Mouse (Mus musculus) MEL (cell line): ENCODE data around the gene Chrm4. TPM values are rescaled to one million over a fixed set of nuclear protein-coding genes. Genes with fewer than 3 reads are reported as not detected.

Experiments used
- DNase-seq: peaks from one replicate; pipeline ENCODE4 v3.0.0; 2011; ENCODE audit warnings: low read depth, low spot score
- H3K27ac ChIP-seq: 2 replicates; pipeline ENCODE4 v1.5.1; 2012; ENCODE audit warnings: low read depth, mild to moderate bottlenecking, control low read depth, low read length, moderate library complexity; ENCODE audit not compliant: control insufficient read depth
- H3K27me3 ChIP-seq, 2 experiments: fragments of 150-350 bp in 1 of 2; sonication (generic) in 1 of 2; 2 replicates each; pipeline ENCODE4 v1.6.1; 2012; ENCODE audit warnings: low read length in 2 of 2, mild to moderate bottlenecking in 2 of 2, improper control_type of control experiment in 1 of 2, moderate library complexity in 1 of 2; ENCODE audit not compliant: insufficient read depth in 2 of 2, control insufficient read depth in 1 of 2
- H3K36me3 ChIP-seq, 2 experiments: 2 replicates each; pipeline ENCODE4 v1.6.1; 2012 to 2014; ENCODE audit warnings: low read length in 2 of 2, improper control_type of control experiment in 1 of 2, inconsistent platforms in 1 of 2, mild to moderate bottlenecking in 1 of 2; ENCODE audit not compliant: insufficient read depth in 2 of 2, control insufficient read depth in 1 of 2
- H3K4me1 ChIP-seq, 2 experiments: fragments of 150-350 bp in 1 of 2; sonication (generic) in 1 of 2; 2 replicates each; pipeline ENCODE4 v1.6.1; 2012; ENCODE audit warnings: low read length in 2 of 2, improper control_type of control experiment in 1 of 2, mild to moderate bottlenecking in 1 of 2; ENCODE audit not compliant: insufficient read depth in 2 of 2, control insufficient read depth in 1 of 2
- H3K4me3 ChIP-seq, 2 experiments: fragments of 150-350 bp in 1 of 2; sonication (generic) in 1 of 2; 2 replicates each; pipeline ENCODE4 v1.5.1; 2012; ENCODE audit warnings: low read depth in 2 of 2, low read length in 2 of 2, mild to moderate bottlenecking in 2 of 2, moderate library complexity in 2 of 2, control low read depth in 1 of 2, improper control_type of control experiment in 1 of 2; ENCODE audit not compliant: control insufficient read depth in 1 of 2, insufficient read depth in 1 of 2
- H3K79me2 ChIP-seq: 2 replicates; pipeline ENCODE4 v1.6.1; 2012; ENCODE audit warnings: mild to moderate bottlenecking, low read length, moderate library complexity; ENCODE audit not compliant: control insufficient read depth, poor library complexity, insufficient read depth
- H3K9ac ChIP-seq: 2 replicates; pipeline ENCODE4 v1.6.1; 2012; ENCODE audit warnings: low read depth, mild to moderate bottlenecking, control low read depth, low read length, moderate library complexity; ENCODE audit not compliant: control insufficient read depth, poor library complexity, severe bottlenecking
- H3K9me3 ChIP-seq: fragments of 150-350 bp; sonication (generic); replicated peaks from 2 replicates; pipeline ENCODE4 v1.6.1; 2012; ENCODE audit warnings: mild to moderate bottlenecking, low read length, improper control_type of control experiment, moderate library complexity; ENCODE audit not compliant: insufficient read depth
- CHD2 ChIP-seq: IDR thresholded peaks from 2 replicates; pipeline ENCODE4 v1.6.1; 2011; ENCODE audit warnings: low read length, improper control_type of control experiment
- ELF1 ChIP-seq: IDR thresholded peaks from 2 replicates; pipeline ENCODE4 v1.6.1; 2014; ENCODE audit warnings: low read depth, mild to moderate bottlenecking, inconsistent platforms, low read length, improper control_type of control experiment, moderate library complexity
- EP300 ChIP-seq, 2 experiments: IDR thresholded peaks; 2 replicates each; pipeline ENCODE4 v1.6.1; 2011; ENCODE audit warnings: improper control_type of control experiment in 2 of 2, low read length in 2 of 2, low read depth in 1 of 2, mild to moderate bottlenecking in 1 of 2
- ETS1 ChIP-seq: IDR thresholded peaks from 2 replicates; pipeline ENCODE4 v1.6.1; 2012; ENCODE audit warnings: low read depth, mild to moderate bottlenecking, inconsistent platforms, low read length, improper control_type of control experiment, moderate library complexity
- GATA1 ChIP-seq: IDR thresholded peaks from 2 replicates; pipeline ENCODE4 v1.6.1; 2011; ENCODE audit warnings: low read depth, low read length, improper control_type of control experiment
- HCFC1 ChIP-seq: IDR thresholded peaks from 2 replicates; pipeline ENCODE4 v1.6.1; 2012; ENCODE audit warnings: low read depth, mild to moderate bottlenecking, inconsistent platforms, low read length, improper control_type of control experiment, moderate library complexity
- KAT2A ChIP-seq: conservative IDR thresholded peaks from 2 replicates; pipeline ENCODE4 v1.6.1; 2012; ENCODE audit warnings: low read depth, low read length, improper control_type of control experiment, inconsistent platforms
- MAZ ChIP-seq: IDR thresholded peaks from 2 replicates; pipeline ENCODE4 v1.6.1; 2012; ENCODE audit warnings: low read depth, mild to moderate bottlenecking, inconsistent platforms, low read length, improper control_type of control experiment
- MEF2A ChIP-seq: IDR thresholded peaks from 2 replicates; pipeline ENCODE4 v1.6.1; 2014; ENCODE audit warnings: low read depth, mild to moderate bottlenecking, inconsistent platforms, low read length, improper control_type of control experiment; ENCODE audit not compliant: poor library complexity, insufficient replicate concordance, severe bottlenecking; ENCODE audit errors: extremely low read depth
- MYB ChIP-seq: IDR thresholded peaks from 2 replicates; pipeline ENCODE4 v1.6.1; 2011; ENCODE audit warnings: mild to moderate bottlenecking, low read depth, low read length, improper control_type of control experiment
- MYC ChIP-seq: IDR thresholded peaks from 2 replicates; pipeline ENCODE4 v1.6.1; 2011; ENCODE audit warnings: low read depth, mild to moderate bottlenecking, low read length, improper control_type of control experiment, moderate library complexity
- NELFE ChIP-seq: IDR thresholded peaks from 2 replicates; pipeline ENCODE4 v1.6.1; 2011; ENCODE audit warnings: low read depth, low read length, improper control_type of control experiment
- NRF1 ChIP-seq: IDR thresholded peaks from 2 replicates; pipeline ENCODE4 v1.6.1; 2014; ENCODE audit warnings: low read depth, mild to moderate bottlenecking, inconsistent platforms, low read length, improper control_type of control experiment, moderate library complexity; ENCODE audit not compliant: poor library complexity, insufficient read depth, severe bottlenecking
- RCOR1 ChIP-seq: IDR thresholded peaks from 2 replicates; pipeline ENCODE4 v1.6.1; 2012; ENCODE audit warnings: low read depth, mild to moderate bottlenecking, inconsistent platforms, low read length, improper control_type of control experiment
- TAL1 ChIP-seq: IDR thresholded peaks from 2 replicates; pipeline ENCODE4 v1.6.1; 2012; ENCODE audit warnings: mild to moderate bottlenecking, inconsistent platforms, low read length, moderate library complexity, mixed read lengths
- TCF12 ChIP-seq: IDR thresholded peaks from 2 replicates; pipeline ENCODE4 v1.6.1; 2014; ENCODE audit warnings: low read depth, mild to moderate bottlenecking, inconsistent platforms, low read length, improper control_type of control experiment, moderate library complexity
- UBTF ChIP-seq: IDR thresholded peaks from 2 replicates; pipeline ENCODE4 v1.6.1; 2012; ENCODE audit warnings: low read depth, mild to moderate bottlenecking, inconsistent platforms, low read length, improper control_type of control experiment, moderate library complexity, borderline replicate concordance; ENCODE audit not compliant: insufficient read depth
- USF2 ChIP-seq, 2 experiments: IDR thresholded peaks; 2 replicates each; pipeline ENCODE4 v1.6.1; 2011 to 2012; ENCODE audit warnings: improper control_type of control experiment in 2 of 2, low read length in 2 of 2, borderline replicate concordance in 1 of 2, inconsistent platforms in 1 of 2, low read depth in 1 of 2, mild to moderate bottlenecking in 1 of 2; ENCODE audit not compliant: insufficient read depth in 1 of 2
- ZMIZ1 ChIP-seq: IDR thresholded peaks from 2 replicates; pipeline ENCODE4 v1.6.1; 2012; ENCODE audit warnings: low read depth, mild to moderate bottlenecking, inconsistent platforms, low read length, improper control_type of control experiment, moderate library complexity
- polyA plus RNA-seq, 2 experiments: library from polyadenylated mRNA; stranded (reverse) in 1 of 2; unstranded in 1 of 2; fragments of >175 nt in 1 of 2; fragments of >200 nt in 1 of 2; gene quantifications; 2 replicates each; pipeline versions ENCODE4 v1.2.1 to v1.2.4; 2012; ENCODE audit warnings: low replicate concordance in 2 of 2, low read depth in 1 of 2; ENCODE audit not compliant: insufficient read length in 2 of 2, insufficient read depth in 1 of 2, missing spikeins in 1 of 2
- total RNA-seq: library from RNA; depleted of rRNA; stranded (reverse); fragments of 300-350 nt; gene quantifications from 2 replicates; pipeline ENCODE4 v1.2.3, GENCODE M21; 2012

Gene Chrm4
- total and polyA plus RNA-seq, 3 experiments = 21.5 to 29.0 TPM; not detected in 1

GRCm38 (mm10) chr2:91949411-91950274 is 22.6 kb downstream of the Chrm4 start:
- peak overlapping the region; percentile 94 for H3K27ac ChIP-seq
- peak overlapping the region; percentile 71 for H3K9ac ChIP-seq
- DNase-seq = peak; percentile 57
- H3K9me3 ChIP-seq = no peaks in the 10 kb centered on the region
- H3K4me3 ChIP-seq = peak overlapping the region; percentile 61 to 90
- H3K4me1 ChIP-seq = peaks cover 15 to 41% of the 10 kb centered on the region in 2 experiments; a peak in 3 of 4 replicates
- H3K27me3 ChIP-seq = no peaks in the 10 kb centered on the region
- TF ChIP-seq CHD2 = no peak
- peak; percentile 35 to 82; a peak in 3 of 4 replicates for TF ChIP-seq EP300 (IDR thresholded peaks at IDR 0.05; ENCODE audit: low read depth in 1 of 2, low read length in 2 of 2)
- TF ChIP-seq KAT2A = no peak; the same call in 1 of the 2 replicates
- TF ChIP-seq ZMIZ1 = peak; percentile 24; the same call in 1 of the 2 replicates
- 0 out of 2 replicates have a peak, but pooled peaks have one; percentile 26 for TF ChIP-seq MYC
- TF ChIP-seq GATA1 = peak; percentile 64
- peak; percentile 86 for TF ChIP-seq MAZ
- 0 out of 2 replicates have a peak, but pooled peaks have one; percentile 7 for TF ChIP-seq HCFC1
- no peak for TF ChIP-seq USF2 (IDR thresholded peaks at IDR 0.05; ENCODE audit: borderline replicate concordance in 1 of 2, insufficient read depth in 1 of 2, low read depth in 1 of 2, low read length in 2 of 2)
- no peak for TF ChIP-seq NRF1
- peak; percentile 14; the same call in 1 of the 2 replicates for TF ChIP-seq RCOR1
- TF ChIP-seq MYB = no peak
- TF ChIP-seq NELFE = no peak; the same call in none of the 2 replicates
- no peak for TF ChIP-seq ELF1
- TF ChIP-seq UBTF = no peak
- no peak for TF ChIP-seq MEF2A
- 0 out of 2 replicates have a peak, but pooled peaks have one; percentile 20 for TF ChIP-seq ETS1
- TF ChIP-seq TAL1 = peak; percentile 71
- TF ChIP-seq TCF12 = peak; percentile 85
- H3K79me2 ChIP-seq = peaks cover 46% of the 10 kb centered on the region
- peaks cover 0 to 26% of the 10 kb centered on the region in 2 experiments; a peak in 2 of 4 replicates for H3K36me3 ChIP-seq
